Mouse (Mus musculus) embryonic facial prominence, embryonic 11.5 days (tissue): ENCODE measurements around the gene Crygc. TPM values are rescaled to one million over a fixed set of nuclear protein-coding genes. Genes with fewer than 3 reads are reported as not detected.

Source experiments
- ATAC-seq: fragments of 200-750 bp; cut with Nextera tagmentation; replicated peaks from 2 replicates; pipeline ENCODE4 v1.8.0; 2017; ENCODE audit warnings: low read depth; ENCODE audit not compliant: insufficient number of reproducible peaks, low FRiP score, low TSS enrichment
- DNase-seq: peaks from one replicate; pipeline ENCODE4 v3.0.0-alpha.2; 2015; ENCODE audit warnings: low spot score
- H3K27ac ChIP-seq: fragments of 300-500 bp; sonication (generic); replicated peaks from 2 replicates; pipeline ENCODE4 v1.5.1; 2014; ENCODE audit warnings: mild to moderate bottlenecking, low read depth, low read length, control low read depth
- H3K27me3 ChIP-seq: fragments of 300-500 bp; sonication (generic); 2 replicates; pipeline ENCODE4 v1.6.1; 2014; ENCODE audit warnings: mild to moderate bottlenecking, low read length, moderate library complexity, mixed read lengths; ENCODE audit not compliant: control insufficient read depth, insufficient read depth
- H3K36me3 ChIP-seq: fragments of 300-500 bp; sonication (generic); replicated peaks from 2 replicates; pipeline ENCODE4 v1.6.1; 2014; ENCODE audit warnings: low read depth, mild to moderate bottlenecking, low read length, moderate library complexity, mixed read lengths; ENCODE audit not compliant: control insufficient read depth, insufficient read depth
- H3K4me1 ChIP-seq: fragments of 300-500 bp; sonication (generic); 2 replicates; pipeline ENCODE4 v1.6.1; 2014; ENCODE audit warnings: low read length, mixed read lengths; ENCODE audit not compliant: control insufficient read depth, insufficient read depth
- H3K4me2 ChIP-seq: fragments of 300-500 bp; sonication (generic); 2 replicates; pipeline ENCODE4 v1.6.1; 2014; ENCODE audit warnings: low read depth, mild to moderate bottlenecking, control low read depth, low read length, moderate library complexity
- H3K4me3 ChIP-seq: fragments of 300-500 bp; sonication (generic); 2 replicates; pipeline ENCODE4 v1.5.1; 2014; ENCODE audit warnings: low read depth, low read length, control low read depth
- H3K9ac ChIP-seq: fragments of 300-500 bp; sonication (generic); replicated peaks from 2 replicates; pipeline ENCODE4 v1.6.1; 2014; ENCODE audit warnings: mild to moderate bottlenecking, control low read depth, low read length
- H3K9me3 ChIP-seq: fragments of 300-500 bp; sonication (generic); replicated peaks from 2 replicates; pipeline ENCODE4 v1.6.1; 2016; ENCODE audit warnings: mild to moderate bottlenecking, low read length, inconsistent platforms, mixed read lengths; ENCODE audit not compliant: control insufficient read depth
- WGBS: fragments of 180-500 bp; shearing (Covaris S2); extraction: QIAGEN DNeasy Blood & Tissue Kit; methylation state at CpG from one replicate; pipeline ENCODE4 v1.1.7; 2014; 5-methylcytosine and 5-hydroxymethylcytosine counted together
- polyA plus RNA-seq: library from polyadenylated mRNA; unstranded; fragments of >200 nt; fragmentation: Nextera tagmentation; extraction: Ambion mirVana; gene quantifications from 2 replicates; pipeline ENCODE4 v1.2.1, GENCODE M21; 2014

The Crygc gene
- polyA plus RNA-seq, 1 experiment from 2014 or later, result 1.00 TPM

DNA sequence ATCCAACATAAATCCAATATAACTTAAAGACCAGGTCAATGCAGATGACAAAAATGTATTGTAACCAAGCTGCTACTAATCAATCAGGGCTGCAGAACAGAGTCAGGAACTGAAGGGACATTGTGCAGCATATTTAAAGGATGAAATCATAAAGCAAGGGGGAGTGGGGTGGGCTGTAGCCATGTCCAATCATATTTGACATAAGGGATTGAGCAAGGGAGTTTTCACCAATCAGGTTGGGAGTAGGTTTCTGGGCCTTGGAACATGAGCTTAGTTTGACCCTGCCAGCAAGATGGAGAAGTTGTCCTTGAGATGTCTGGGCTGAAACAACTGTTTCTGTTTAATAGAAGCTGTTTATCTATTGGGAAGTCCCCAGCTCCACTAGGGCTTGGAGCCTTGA lies 40.8 kb downstream of the Crygc start, which contains the start of gene Akr1cl:
Gene Akr1cl (minus strand): TSS at position 119 of the 400 bp plus-strand sequence.
- Histone ChIP-seq H3K9me3 (no peaks in the 10 kb centered on the region), H3K27ac (no peak within 1 kb of the TSS), H3K27me3 (no peaks in the 10 kb centered on the region), H3K9ac (no peak within 1 kb of the TSS), H3K36me3 (no peaks in the 10 kb centered on the region), H3K4me1 (no peaks in the 10 kb centered on the region), H3K4me3 (no peak within 1 kb of the TSS), H3K4me2 (no peak within 1 kb of the TSS)
- no peak for DNase-seq
- ATAC-seq, result no peak

GRCm38 (mm10) chr1:65028206-65028605 lies 45.3 kb downstream of the Crygc start:
- H3K4me2 ChIP-seq, result no peak overlapping the region

More at GRCm38 (mm10) chr1:65028206-65028605, 45.3 kb downstream of the Crygc start:
- no peaks in the 10 kb centered on the region for H3K27me3 ChIP-seq
- no peak overlapping the region for H3K9ac ChIP-seq
- H3K27ac ChIP-seq, result no peak overlapping the region
- no peak overlapping the region for H3K4me3 ChIP-seq
- no peaks in the 10 kb centered on the region for H3K4me1 ChIP-seq
- DNase-seq (no peak), ATAC-seq (no peak)
- 57% methylated on average over 9 of the region's 9 CpGs for WGBS
- H3K36me3 ChIP-seq, result no peaks in the 10 kb centered on the region
- no peaks in the 10 kb centered on the region for H3K9me3 ChIP-seq

Other genes starting within 250 kb of the Crygc start
- gene Plekhm3, start 116.9 kb downstream of the Crygc start, polyA plus RNA-seq, result 5.2 and 6.0 TPM in 2 replicates
- 0.18 and 1.0 TPM in 2 replicates for gene Akr1cl, start 40.9 kb downstream of the Crygc start, polyA plus RNA-seq
- 0.72 and 6.9 TPM in 2 replicates for gene Cryge, start 22.5 kb downstream of the Crygc start, polyA plus RNA-seq
- not detected in 2 replicates for gene Crygd, start 10.2 kb downstream of the Crygc start, polyA plus RNA-seq
- 0.68 TPM in 1 of 2 replicates, not detected in the other for gene Crygb, start 8.6 kb upstream of the Crygc start, polyA plus RNA-seq
- gene Cryga, start 29.7 kb upstream of the Crygc start, polyA plus RNA-seq, result not detected in 2 replicates
- gene Gm28845, start 45.9 kb upstream of the Crygc start, polyA plus RNA-seq, result not detected in 2 replicates
- 0.32 and 0.45 TPM in 2 replicates for gene D630023F18Rik, start 49.5 kb upstream of the Crygc start, polyA plus RNA-seq
- 260 and 262 TPM in 2 replicates for gene Idh1, start 112.8 kb upstream of the Crygc start, polyA plus RNA-seq
- gene Pikfyve, start 113.0 kb upstream of the Crygc start, polyA plus RNA-seq, result 14.8 and 17.3 TPM in 2 replicates
- gene Pth2r, start 208.4 kb upstream of the Crygc start, polyA plus RNA-seq, result 0.22 TPM in 1 of 2 replicates, not detected in the other